Mouse (Mus musculus): Measurements from ENCODE around the gene Pea15a. TPM values are rescaled to one million over a fixed set of nuclear protein-coding genes. Genes with fewer than 3 reads are reported as not detected.

Pea15a gene
- polyA plus RNA-seq, 1 experiment, result 321 TPM

GRCm38 (mm10) chr1:172220414-172220813 is 13.8 kb upstream of the Pea15a start:
- peak; percentile 94 for DNase-seq (ENCODE audit: low read depth)

GRCm38 (mm10) chr1:172219451-172220406 is 13.1 kb upstream of the Pea15a start, which contains the start of gene Casq1:
Casq1 (minus strand) TSS chr1:172219868.
- no peak for TF ChIP-seq POLR2A (IDR thresholded peaks at IDR 0.05; ENCODE audit: borderline replicate concordance, extremely low read depth, insufficient read depth, insufficient read length, poor library complexity, severe bottlenecking)
- TF ChIP-seq CTCF (IDR thresholded peaks at IDR 0.05; ENCODE audit: borderline replicate concordance, extremely low read depth, insufficient read depth, insufficient read length), result no peak
- DNase-seq (ENCODE audit: low read depth), result no peak

More at GRCm38 (mm10) chr1:172220414-172220813, 13.8 kb upstream of the Pea15a start:
- no peak for TF ChIP-seq CTCF (IDR thresholded peaks at IDR 0.05; ENCODE audit: borderline replicate concordance, extremely low read depth, insufficient read depth, insufficient read length)
- TF ChIP-seq POLR2A (IDR thresholded peaks at IDR 0.05; ENCODE audit: borderline replicate concordance, extremely low read depth, insufficient read depth, insufficient read length, poor library complexity, severe bottlenecking), result no peak

- TF ChIP-seq POLR2A (IDR thresholded peaks at IDR 0.05; ENCODE audit: borderline replicate concordance, extremely low read depth, insufficient read depth, insufficient read length, poor library complexity, severe bottlenecking) (no peak), CTCF (IDR thresholded peaks at IDR 0.05; ENCODE audit: borderline replicate concordance, extremely low read depth, insufficient read depth, insufficient read length) (no peak)
- DNase-seq (ENCODE audit: low read depth), result no peak
These were observed 11.7 kb upstream of the Pea15a start for GRCm38 (mm10) chr1:172218164-172218910.

GRCm38 (mm10) chr1:172217148-172217547 is 10.5 kb upstream of the Pea15a start:
- DNase-seq (ENCODE audit: low read depth), result peak; percentile 97
- TF ChIP-seq CTCF (IDR thresholded peaks at IDR 0.05; ENCODE audit: borderline replicate concordance, extremely low read depth, insufficient read depth, insufficient read length) (peak; percentile 90), POLR2A (IDR thresholded peaks at IDR 0.05; ENCODE audit: borderline replicate concordance, extremely low read depth, insufficient read depth, insufficient read length, poor library complexity, severe bottlenecking) (no peak)

GRCm38 (mm10) chr1:172214748-172215147 is 8.1 kb upstream of the Pea15a start:
- TF ChIP-seq CTCF (IDR thresholded peaks at IDR 0.05; ENCODE audit: borderline replicate concordance, extremely low read depth, insufficient read depth, insufficient read length) (no peak), POLR2A (IDR thresholded peaks at IDR 0.05; ENCODE audit: borderline replicate concordance, extremely low read depth, insufficient read depth, insufficient read length, poor library complexity, severe bottlenecking) (no peak)
- DNase-seq (ENCODE audit: low read depth), result peak; percentile 54

- DNase-seq (ENCODE audit: low read depth), result peak; percentile 78
- TF ChIP-seq CTCF (IDR thresholded peaks at IDR 0.05; ENCODE audit: borderline replicate concordance, extremely low read depth, insufficient read depth, insufficient read length) (no peak), POLR2A (IDR thresholded peaks at IDR 0.05; ENCODE audit: borderline replicate concordance, extremely low read depth, insufficient read depth, insufficient read length, poor library complexity, severe bottlenecking) (no peak)
These were observed 7.2 kb upstream of the Pea15a start for GRCm38 (mm10) chr1:172213771-172214170.

GRCm38 (mm10) chr1:172212776-172213175 is 6.2 kb upstream of the Pea15a start:
- no peak for DNase-seq (ENCODE audit: low read depth)
- TF ChIP-seq CTCF (IDR thresholded peaks at IDR 0.05; ENCODE audit: borderline replicate concordance, extremely low read depth, insufficient read depth, insufficient read length) (no peak), POLR2A (IDR thresholded peaks at IDR 0.05; ENCODE audit: borderline replicate concordance, extremely low read depth, insufficient read depth, insufficient read length, poor library complexity, severe bottlenecking) (no peak)

- TF ChIP-seq POLR2A (IDR thresholded peaks at IDR 0.05; ENCODE audit: borderline replicate concordance, extremely low read depth, insufficient read depth, insufficient read length, poor library complexity, severe bottlenecking) (no peak), CTCF (IDR thresholded peaks at IDR 0.05; ENCODE audit: borderline replicate concordance, extremely low read depth, insufficient read depth, insufficient read length) (no peak)
- DNase-seq (ENCODE audit: low read depth), result peak; percentile 72
These were observed 544 bp upstream of the Pea15a start for GRCm38 (mm10) chr1:172207111-172207584.

- DNase-seq (ENCODE audit: low read depth), result peak; percentile 59
- no peak for TF ChIP-seq CTCF (IDR thresholded peaks at IDR 0.05; ENCODE audit: borderline replicate concordance, extremely low read depth, insufficient read depth, insufficient read length)
- TF ChIP-seq POLR2A (IDR thresholded peaks at IDR 0.05; ENCODE audit: borderline replicate concordance, extremely low read depth, insufficient read depth, insufficient read length, poor library complexity, severe bottlenecking), result no peak
These were observed 890 bp downstream of the Pea15a start for GRCm38 (mm10) chr1:172205741-172206087.

GRCm38 (mm10) chr1:172204814-172205740 is 1.5 kb downstream of the Pea15a start:
- DNase-seq (ENCODE audit: low read depth), result peak; percentile 81

More at GRCm38 (mm10) chr1:172204814-172205740, 1.5 kb downstream of the Pea15a start:
- TF ChIP-seq POLR2A (IDR thresholded peaks at IDR 0.05; ENCODE audit: borderline replicate concordance, extremely low read depth, insufficient read depth, insufficient read length, poor library complexity, severe bottlenecking) (no peak), CTCF (IDR thresholded peaks at IDR 0.05; ENCODE audit: borderline replicate concordance, extremely low read depth, insufficient read depth, insufficient read length) (no peak)
